Mouse (Mus musculus) testis, adult 2 months (tissue): Measurements from ENCODE around the gene Pamr1.

ENCODE experiments used
- CTCF ChIP-seq: fragments of 200-500 bp; IDR thresholded peaks from 2 replicates; pipeline ENCODE4 v1.5.1; 2012; ENCODE audit warnings: low read depth, mild to moderate bottlenecking, inconsistent platforms, low read length, moderate library complexity; ENCODE audit not compliant: control insufficient read depth, insufficient read depth, insufficient replicate concordance
- POLR2A ChIP-seq: fragments of 200-500 bp; IDR thresholded peaks from 2 replicates; pipeline ENCODE4 v1.6.1; 2012; ENCODE audit warnings: low read depth, mild to moderate bottlenecking, inconsistent platforms, low read length, moderate library complexity; ENCODE audit not compliant: control insufficient read depth

- TF ChIP-seq POLR2A (no peak), CTCF (no peak)
Measured at GRCm38 (mm10) chr2:102650322-102650721, 100.5 kb downstream of the Pamr1 start.
